Mouse (Mus musculus): ENCODE results near the gene Fam129c. TPM values are rescaled to one million over a fixed set of nuclear protein-coding genes. Genes with fewer than 3 reads are reported as not detected.
A peak's percentile ranks its signal among the peaks of the same experiment; 100 is the strongest.

The Fam129c gene
- polyA plus RNA-seq, 1 experiment from 2014 or later: 6.9 TPM

DNA sequence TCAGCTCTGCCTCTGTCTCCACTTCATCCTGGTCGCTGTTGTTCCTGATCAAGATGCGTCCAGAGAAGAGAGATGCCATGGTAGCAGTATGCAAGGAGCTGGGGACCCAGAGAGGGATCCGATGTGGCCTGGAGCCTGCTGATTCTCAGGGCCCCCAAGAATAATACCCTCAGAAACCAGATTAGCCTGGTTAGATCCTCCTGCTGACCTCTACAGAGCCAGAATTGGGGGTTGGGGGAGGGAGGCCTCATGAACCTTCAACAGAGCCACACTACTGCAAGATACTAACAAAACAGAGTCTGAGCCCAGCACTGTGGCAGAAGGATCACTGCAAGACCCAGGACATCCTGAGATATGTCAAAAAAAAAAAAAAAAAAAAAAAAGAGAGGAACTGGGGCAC, 30.9 kb upstream of the Fam129c start, which contains the start of gene Nxnl1:
TSS of gene Nxnl1 (minus strand) at position 101 of the 400 bp plus-strand sequence.
- peaks cover 30% of the 10 kb centered on the region for H3K4me1 ChIP-seq
- ATAC-seq (ENCODE audit: low FRiP score, low read depth): no peak
- WGBS: 61% methylated on average over 3 of the region's 3 CpGs
- H3K9ac ChIP-seq (replicated peaks): no peak within 1 kb of the TSS
- peaks cover 62% of the 10 kb centered on the region for H3K27me3 ChIP-seq
- H3K4me2 ChIP-seq (replicated peaks): no peak within 1 kb of the TSS
- H3K9me3 ChIP-seq: peaks cover 6% of the 10 kb centered on the region
- no peak within 1 kb of the TSS for H3K4me3 ChIP-seq
- H3K36me3 ChIP-seq: no peaks in the 10 kb centered on the region
- H3K27ac ChIP-seq (replicated peaks): no peak within 1 kb of the TSS

DNA sequence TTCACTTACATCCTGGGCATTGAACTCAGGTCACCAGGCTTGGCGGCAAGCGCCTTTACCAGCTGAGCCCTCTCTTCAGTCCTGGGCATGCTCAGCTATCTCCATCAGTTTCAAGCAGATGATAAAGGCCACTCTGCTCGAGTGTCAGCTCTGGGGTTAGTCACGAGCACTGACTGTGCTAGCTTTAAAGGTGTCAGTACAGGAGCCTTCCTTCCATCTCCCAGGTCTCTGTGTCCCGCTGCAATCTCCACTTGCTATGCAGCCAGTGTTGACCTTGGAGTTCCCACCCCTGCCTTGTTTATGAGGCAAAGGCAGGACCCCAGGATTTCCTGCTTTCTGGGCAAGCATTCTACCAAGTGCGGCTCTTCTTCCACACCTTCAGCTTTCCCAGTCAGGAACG, 29.9 kb upstream of the Fam129c start:
- H3K4me3 ChIP-seq: no peak overlapping the region
- H3K27ac ChIP-seq (replicated peaks): no peak overlapping the region
- H3K9ac ChIP-seq (replicated peaks): no peak overlapping the region
- no peak overlapping the region for H3K4me2 ChIP-seq (replicated peaks)
- H3K36me3 ChIP-seq: no peaks in the 10 kb centered on the region
- H3K9me3 ChIP-seq: peaks cover 6% of the 10 kb centered on the region
- no peak for ATAC-seq (ENCODE audit: low FRiP score, low read depth)
- peaks cover 51% of the 10 kb centered on the region for H3K27me3 ChIP-seq
- H3K4me1 ChIP-seq: peaks cover 35% of the 10 kb centered on the region
- WGBS: 74% methylated on average over 7 of the region's 7 CpGs

DNA sequence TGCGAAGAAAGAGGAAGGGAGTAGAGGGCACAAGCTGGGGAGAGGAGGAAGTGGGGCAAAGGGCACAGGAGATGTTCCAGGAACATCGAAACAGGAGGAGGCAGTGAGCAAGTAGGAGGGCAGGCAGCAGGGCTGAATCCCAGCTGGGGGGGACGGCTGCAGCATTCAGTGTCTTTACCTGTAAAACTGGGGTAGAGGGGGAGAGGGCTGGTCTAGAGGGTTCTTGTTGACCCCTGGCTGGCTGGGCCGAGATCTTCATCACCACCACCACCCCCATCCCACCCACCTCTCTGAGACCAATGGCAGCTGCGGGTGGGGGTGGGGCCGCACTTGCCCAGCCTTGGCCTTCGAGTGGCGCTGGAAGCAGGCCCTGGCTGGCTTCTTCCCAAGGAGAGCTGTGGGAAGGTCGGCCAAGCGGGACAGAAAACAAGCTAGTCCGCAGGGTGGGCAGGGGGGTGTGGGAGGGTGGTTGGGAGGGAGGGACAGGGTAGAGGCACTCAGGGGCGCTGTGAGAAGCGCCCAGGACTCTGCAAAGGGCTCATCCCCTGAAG, 29.0 kb upstream of the Fam129c start, which contains the start of gene Slc27a1:
TSS of gene Slc27a1 (plus strand) at position 496 of the 551 bp plus-strand sequence.
- Histone ChIP-seq H3K9me3 (peaks cover 6% of the 10 kb centered on the region), H3K36me3 (no peaks in the 10 kb centered on the region), H3K4me1 (peaks cover 34% of the 10 kb centered on the region), H3K4me2 (replicated peaks) (peak within 1 kb of the TSS; percentile 67), H3K27ac (replicated peaks) (peak within 1 kb of the TSS; percentile 58), H3K9ac (replicated peaks) (peak within 1 kb of the TSS; percentile 53), H3K4me3 (peak within 1 kb of the TSS; percentile 66), H3K27me3 (peaks cover 46% of the 10 kb centered on the region)
- 14% methylated on average over 13 of the region's 13 CpGs for WGBS
- ATAC-seq (ENCODE audit: low FRiP score, low read depth): no peak

- Histone ChIP-seq H3K9ac (replicated peaks) (no peak overlapping the region; the same call in 1 of the 2 replicates), H3K27me3 (peaks cover 44% of the 10 kb centered on the region)
- no peak for ATAC-seq (ENCODE audit: low FRiP score, low read depth)
Observed at GRCm38 (mm10) chr8:71568941-71569340, 28.5 kb upstream of the Fam129c start.

GRCm38 (mm10) chr8:71569366-71570290, 27.8 kb upstream of the Fam129c start:
- H3K36me3 ChIP-seq: no peaks in the 10 kb centered on the region
- H3K27ac ChIP-seq (replicated peaks): peak overlapping the region; percentile 58
- H3K4me2 ChIP-seq (replicated peaks): peak overlapping the region; percentile 67
- H3K27me3 ChIP-seq: peaks cover 42% of the 10 kb centered on the region
- H3K9me3 ChIP-seq: no peaks in the 10 kb centered on the region
- WGBS: under 1% methylated on average over 51 of the region's 51 CpGs
- ATAC-seq (ENCODE audit: low FRiP score, low read depth): peak; percentile 81
- peak overlapping the region; percentile 66 for H3K4me3 ChIP-seq
- peak overlapping the region; percentile 58 for H3K9ac ChIP-seq (replicated peaks)
- peaks cover 34% of the 10 kb centered on the region for H3K4me1 ChIP-seq

More at GRCm38 (mm10) chr8:71568941-71569340, 28.5 kb upstream of the Fam129c start:
- peak overlapping the region; percentile 58 for H3K27ac ChIP-seq (replicated peaks)
- peak overlapping the region; percentile 66 for H3K4me3 ChIP-seq
- H3K4me2 ChIP-seq (replicated peaks): peak overlapping the region; percentile 67
- H3K9me3 ChIP-seq: peaks cover 5% of the 10 kb centered on the region
- no peaks in the 10 kb centered on the region for H3K36me3 ChIP-seq
- peaks cover 34% of the 10 kb centered on the region for H3K4me1 ChIP-seq
- 20% methylated on average over 6 of the region's 6 CpGs for WGBS

DNA sequence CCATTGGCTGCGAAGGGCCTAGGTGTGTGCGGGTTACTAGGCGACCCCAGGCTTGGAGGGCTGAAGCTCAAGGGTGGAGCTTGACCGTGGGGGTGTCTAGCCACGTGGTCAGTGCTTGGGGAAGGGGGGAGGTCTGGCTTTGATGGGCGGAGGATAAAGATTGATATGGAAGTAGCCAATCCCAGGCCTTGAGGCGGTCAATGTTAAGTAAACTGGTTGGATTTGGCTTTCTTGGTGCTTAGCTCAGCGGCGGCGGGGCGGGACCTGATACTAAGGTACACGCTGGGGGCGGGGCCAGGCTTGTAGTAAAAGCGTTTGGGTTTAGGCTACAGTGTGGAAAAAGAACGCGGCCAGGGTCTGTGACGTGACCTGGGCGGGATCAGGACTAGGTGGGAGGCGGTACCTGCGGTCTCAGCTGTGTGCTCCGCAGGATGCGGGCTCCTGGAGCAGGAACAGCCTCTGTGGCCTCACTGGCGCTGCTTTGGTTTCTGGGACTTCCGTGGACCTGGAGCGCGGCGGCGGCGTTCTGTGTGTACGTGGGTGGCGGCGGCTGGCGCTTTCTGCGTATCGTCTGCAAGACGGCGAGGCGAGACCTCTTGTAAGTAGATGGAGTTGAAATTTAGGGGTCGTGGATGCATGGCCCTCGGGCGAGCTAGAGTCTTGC, 27.0 kb upstream of the Fam129c start:
- H3K4me3 ChIP-seq: peak overlapping the region; percentile 66
- H3K9ac ChIP-seq (replicated peaks): peak overlapping the region; percentile 58
- H3K4me2 ChIP-seq (replicated peaks): peak overlapping the region; percentile 67
- H3K27me3 ChIP-seq: peaks cover 41% of the 10 kb centered on the region
- WGBS: 1% methylated on average over 41 of the region's 41 CpGs
- no peaks in the 10 kb centered on the region for H3K36me3 ChIP-seq
- peaks cover 34% of the 10 kb centered on the region for H3K4me1 ChIP-seq
- ATAC-seq (ENCODE audit: low FRiP score, low read depth): peak; percentile 85
- H3K27ac ChIP-seq (replicated peaks): peak overlapping the region; percentile 58; the same call in 1 of the 2 replicates
- no peaks in the 10 kb centered on the region for H3K9me3 ChIP-seq

- H3K4me3 ChIP-seq: no peak overlapping the region
- no peak overlapping the region for H3K9ac ChIP-seq (replicated peaks)
- ATAC-seq (ENCODE audit: low FRiP score, low read depth): no peak
- no peak overlapping the region for H3K27ac ChIP-seq (replicated peaks)
- H3K27me3 ChIP-seq: peaks cover 29% of the 10 kb centered on the region
- no peaks in the 10 kb centered on the region for H3K9me3 ChIP-seq
- WGBS: 90% methylated on average over 2 of the region's 2 CpGs
- peaks cover 34% of the 10 kb centered on the region for H3K4me1 ChIP-seq
- H3K36me3 ChIP-seq: no peaks in the 10 kb centered on the region
- H3K4me2 ChIP-seq (replicated peaks): no peak overlapping the region
Observed at GRCm38 (mm10) chr8:71572077-71572476, 25.4 kb upstream of the Fam129c start.

DNA sequence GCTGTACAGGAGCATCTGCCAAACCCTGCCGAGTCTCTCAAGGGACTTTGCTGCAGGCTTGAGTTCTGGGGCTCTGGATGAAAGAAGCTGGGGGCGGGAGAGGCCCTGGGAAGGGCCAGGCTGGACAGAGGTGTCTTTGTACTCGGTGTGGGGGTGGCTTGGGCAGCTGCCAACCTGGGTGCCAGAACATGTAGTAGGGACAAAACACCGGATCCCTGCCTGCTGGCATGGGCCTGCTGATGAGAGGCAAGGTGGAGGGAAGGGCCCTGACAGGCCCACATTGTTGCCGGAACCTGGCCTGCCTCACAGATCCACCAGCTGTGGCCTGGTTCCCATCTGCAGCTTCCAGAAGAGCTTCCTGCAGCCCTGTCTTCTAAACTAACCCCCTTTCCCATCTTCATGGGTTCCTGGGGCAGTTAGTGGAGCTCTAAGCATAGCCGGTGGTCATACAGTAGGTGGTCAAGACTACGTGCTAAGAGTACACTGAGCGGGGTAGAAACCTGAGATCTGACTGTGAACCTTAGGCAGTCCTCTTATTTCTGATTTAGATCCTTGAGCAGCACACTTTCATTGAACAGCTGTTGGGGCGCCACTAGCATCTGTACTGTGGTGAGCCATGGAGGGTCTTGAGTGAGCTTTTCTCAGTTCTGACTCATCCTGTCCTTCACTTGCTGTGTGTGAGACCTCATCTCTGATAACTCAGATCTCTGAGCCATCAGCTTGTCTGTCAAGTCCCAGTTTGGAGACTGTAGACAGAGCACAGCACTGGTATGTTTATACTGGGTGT, 24.4 kb upstream of the Fam129c start:
- WGBS: 84% methylated on average over 9 of the region's 9 CpGs
- H3K4me2 ChIP-seq (replicated peaks): no peak overlapping the region
- ATAC-seq (ENCODE audit: low FRiP score, low read depth): no peak
- H3K27me3 ChIP-seq: peaks cover 20% of the 10 kb centered on the region
- H3K9me3 ChIP-seq: no peaks in the 10 kb centered on the region
- H3K4me1 ChIP-seq: peaks cover 34% of the 10 kb centered on the region
- no peak overlapping the region for H3K27ac ChIP-seq (replicated peaks)
- H3K4me3 ChIP-seq: no peak overlapping the region
- H3K9ac ChIP-seq (replicated peaks): no peak overlapping the region
- no peaks in the 10 kb centered on the region for H3K36me3 ChIP-seq

- Histone ChIP-seq H3K4me1 (peaks cover 25% of the 10 kb centered on the region), H3K27ac (replicated peaks) (no peak overlapping the region), H3K9ac (replicated peaks) (no peak overlapping the region), H3K36me3 (no peaks in the 10 kb centered on the region), H3K9me3 (no peaks in the 10 kb centered on the region), H3K27me3 (peaks cover 8% of the 10 kb centered on the region; the same call in 1 of the 2 replicates), H3K4me2 (replicated peaks) (no peak overlapping the region), H3K4me3 (no peak overlapping the region)
- ATAC-seq (ENCODE audit: low FRiP score, low read depth): no peak
- 81% methylated on average over 7 of the region's 7 CpGs for WGBS
Observed at GRCm38 (mm10) chr8:71574426-71574825, 23.0 kb upstream of the Fam129c start.

GRCm38 (mm10) chr8:71575020-71575419, 22.4 kb upstream of the Fam129c start:
- no peak for ATAC-seq (ENCODE audit: low FRiP score, low read depth)
- H3K36me3 ChIP-seq: no peaks in the 10 kb centered on the region
- 0 out of 2 replicates have a peak, but pooled peaks cover 4% of the 10 kb centered on the region for H3K27me3 ChIP-seq
- no peak overlapping the region for H3K27ac ChIP-seq (replicated peaks)
- no peaks in the 10 kb centered on the region for H3K9me3 ChIP-seq
- peaks cover 24% of the 10 kb centered on the region for H3K4me1 ChIP-seq
- 68% methylated on average over 1 of the region's 1 CpGs for WGBS
- no peak overlapping the region for H3K4me3 ChIP-seq
- H3K4me2 ChIP-seq (replicated peaks): no peak overlapping the region
- H3K9ac ChIP-seq (replicated peaks): no peak overlapping the region

GRCm38 (mm10) chr8:71577856-71578387, 19.5 kb upstream of the Fam129c start:
- H3K36me3 ChIP-seq: peaks cover 10% of the 10 kb centered on the region
- H3K4me2 ChIP-seq (replicated peaks): no peak overlapping the region
- no peak overlapping the region for H3K27ac ChIP-seq (replicated peaks)
- H3K9me3 ChIP-seq: no peaks in the 10 kb centered on the region
- no peak overlapping the region for H3K9ac ChIP-seq (replicated peaks)
- H3K27me3 ChIP-seq: 0 out of 2 replicates have a peak, but pooled peaks cover 2% of the 10 kb centered on the region
- 75% methylated on average over 4 of the region's 4 CpGs for WGBS
- H3K4me1 ChIP-seq: peaks cover 9% of the 10 kb centered on the region
- no peak for ATAC-seq (ENCODE audit: low FRiP score, low read depth)
- no peak overlapping the region for H3K4me3 ChIP-seq
